Mouse (Mus musculus): Measurements from ENCODE around the gene Rbfox3.

- no peak for TF ChIP-seq TCF12 (IDR thresholded peaks at IDR 0.05; ENCODE audit: low read depth, low read length)
- TF ChIP-seq CTCF (conservative IDR thresholded peaks at IDR 0.05 in 1 of 2, IDR thresholded peaks at IDR 0.05 in 1 of 2; ENCODE audit: low read depth in 2 of 2, low read length in 2 of 2), result no peak
- TF ChIP-seq TBP (conservative IDR thresholded peaks at IDR 0.05; ENCODE audit: low read depth, low read length), result no peak
- TF ChIP-seq POLR2A (IDR thresholded peaks at IDR 0.05; ENCODE audit: low read depth, low read length), result no peak
- no peak for TF ChIP-seq POLR2AphosphoS2 (IDR thresholded peaks at IDR 0.05; ENCODE audit: low read depth, low read length)
- TF ChIP-seq HCFC1 (IDR thresholded peaks at IDR 0.05; ENCODE audit: low read depth, low read length), result no peak
- TF ChIP-seq MAFK (IDR thresholded peaks at IDR 0.05; ENCODE audit: insufficient replicate concordance, low read length), result no peak
- no peak for TF ChIP-seq UBTF (IDR thresholded peaks at IDR 0.05; ENCODE audit: low read depth, low read length)
- TF ChIP-seq EP300 (IDR thresholded peaks at IDR 0.05; ENCODE audit: low read length), result no peak
- no peak for TF ChIP-seq NELFE (IDR thresholded peaks at IDR 0.05; ENCODE audit: low read depth, low read length)
Observed at GRCm38 (mm10) chr11:118479776-118480175, 431.6 kb downstream of the Rbfox3 start.

Data from CH12.LX (cell line).